Mouse (Mus musculus) liver, adult (tissue): ENCODE data around the gene Igf2bp3.

Experiments
- GATA4 ChIP-seq: IDR thresholded peaks from 2 replicates; pipeline ENCODE4 v1.6.1; 2014; ENCODE audit warnings: mild to moderate bottlenecking, low read length; ENCODE audit not compliant: insufficient replicate concordance

Igf2bp3 gene

DNA sequence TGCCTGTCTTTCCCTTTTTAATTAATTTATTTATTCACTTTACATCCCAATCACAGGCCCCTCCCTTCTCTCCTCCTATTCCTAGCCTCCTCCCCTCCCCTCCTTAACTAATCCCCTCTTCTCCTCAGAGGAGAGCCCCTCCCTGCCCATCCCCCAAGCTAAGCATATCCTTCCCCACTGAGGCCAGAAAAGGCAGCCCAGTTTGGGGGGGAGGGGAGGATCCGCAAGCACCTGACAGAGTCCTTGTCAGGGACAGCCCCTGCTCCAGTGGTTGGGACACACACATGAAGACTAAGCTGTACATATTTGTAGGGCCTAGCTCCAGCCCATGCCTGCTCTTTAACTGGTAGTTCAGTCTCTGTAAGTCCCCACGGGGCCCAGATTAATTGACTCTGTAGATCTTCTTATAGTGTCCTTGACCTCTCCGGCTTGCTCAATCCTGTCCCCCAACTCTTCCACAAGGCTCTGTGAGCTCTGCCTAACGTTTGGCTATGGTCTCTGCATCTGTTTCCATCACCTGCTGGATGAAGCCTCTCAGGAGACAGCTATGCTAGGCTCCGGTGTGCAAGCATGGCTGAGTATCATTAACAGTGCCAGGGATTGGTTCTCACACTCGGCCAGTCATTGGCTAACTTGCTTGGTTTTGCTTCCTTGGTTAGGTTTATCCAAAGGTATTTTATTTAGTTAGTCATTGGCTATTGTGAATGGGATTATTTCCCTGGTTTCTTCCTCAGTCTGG, 82.2 kb downstream of the Igf2bp3 start:
- no peak for TF ChIP-seq GATA4

- TF ChIP-seq GATA4, result no peak
These were observed 82.9 kb downstream of the Igf2bp3 start for GRCm38 (mm10) chr6:49131855-49132254.

DNA sequence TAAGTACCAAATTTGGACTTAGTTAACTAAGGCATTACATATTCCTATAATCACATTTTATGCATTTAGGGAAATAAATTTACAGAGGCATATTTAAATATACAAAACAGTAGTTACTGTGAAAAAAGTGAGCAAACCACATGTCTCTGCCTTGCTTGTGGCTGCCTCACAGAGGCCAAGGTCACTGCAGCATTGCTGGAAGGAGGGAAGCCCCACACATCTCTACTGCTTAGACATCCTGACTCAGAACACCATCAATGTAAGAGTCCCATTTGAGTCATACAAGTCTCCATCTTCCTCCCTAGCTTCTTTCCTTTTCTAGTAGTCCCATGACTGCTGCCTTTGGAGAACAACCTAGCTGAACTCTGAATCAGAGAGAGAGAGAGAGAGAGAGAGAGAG, 84.4 kb downstream of the Igf2bp3 start:
- no peak for TF ChIP-seq GATA4

DNA sequence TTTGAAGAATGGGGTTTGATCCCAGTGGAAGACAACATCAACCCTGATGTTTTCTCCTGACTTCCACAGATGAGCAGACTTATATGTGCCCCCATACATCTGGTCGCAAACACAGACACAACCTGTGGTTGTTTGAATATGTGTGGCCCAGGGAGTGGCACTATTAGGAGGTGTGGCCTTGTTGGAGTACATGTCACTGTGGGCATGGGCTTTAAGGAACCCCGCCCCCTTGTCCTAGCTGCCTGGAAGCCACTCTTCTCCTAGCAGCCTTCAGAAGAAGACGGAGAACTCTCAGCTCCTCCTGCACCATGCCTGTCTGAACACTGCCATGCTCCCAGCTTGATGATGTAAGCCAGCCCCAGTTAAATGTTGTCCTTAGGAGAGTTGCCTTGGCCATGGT, 94.4 kb downstream of the Igf2bp3 start:
- no peak for TF ChIP-seq GATA4

DNA sequence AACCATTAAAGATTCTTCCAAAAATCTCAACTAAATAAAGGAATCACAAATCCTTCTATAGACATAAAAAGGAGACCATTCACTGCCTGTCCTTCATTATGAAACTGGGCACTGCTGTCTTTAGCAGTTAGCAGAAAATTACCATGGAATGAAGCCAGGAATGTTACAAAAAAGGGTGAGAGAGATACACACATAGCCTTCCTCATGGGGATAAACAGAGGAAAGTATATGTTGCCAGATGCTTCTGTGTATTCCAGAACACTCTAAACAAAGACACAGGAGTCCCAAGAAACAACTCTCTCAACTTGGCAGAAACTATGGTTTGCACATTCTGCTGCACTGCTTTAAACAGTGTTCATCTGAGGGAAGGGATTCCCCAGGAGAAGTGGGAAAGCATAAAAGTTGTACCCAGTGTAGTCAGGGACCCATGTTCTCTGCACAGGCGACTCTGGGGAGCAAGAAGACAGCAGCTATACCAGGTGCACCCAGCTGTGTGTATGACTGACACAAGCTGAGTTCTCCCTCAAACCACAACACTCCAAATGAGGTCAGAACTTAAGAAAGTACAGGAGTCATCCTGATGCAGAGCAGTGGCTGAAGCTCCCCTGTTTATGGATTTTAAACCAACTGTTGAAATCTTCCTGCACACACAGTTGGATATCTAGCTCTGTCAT, 95.2 kb downstream of the Igf2bp3 start:
- no peak for TF ChIP-seq GATA4

- no peak for TF ChIP-seq GATA4
These were observed 96.3 kb downstream of the Igf2bp3 start for GRCm38 (mm10) chr6:49118446-49118845.

DNA sequence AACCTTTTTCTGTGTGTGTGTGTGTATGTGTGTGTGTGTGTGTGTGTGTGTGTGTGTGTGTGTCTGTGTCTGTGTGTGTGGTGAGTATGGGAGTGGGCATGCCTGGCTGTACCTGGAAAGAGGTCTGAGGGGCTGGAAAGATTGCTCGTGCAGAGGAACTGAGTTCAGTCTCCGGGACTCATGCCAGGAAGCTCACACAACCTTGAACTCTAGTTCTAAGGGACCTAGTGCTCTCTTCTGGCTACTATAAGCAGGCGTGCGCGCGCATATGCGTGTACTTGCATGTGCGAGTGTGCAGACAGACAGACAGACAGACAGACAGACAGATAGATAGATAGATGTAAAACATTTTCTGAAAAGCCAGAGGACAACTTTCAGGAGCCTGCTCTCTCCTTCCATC, 98.5 kb downstream of the Igf2bp3 start:
- TF ChIP-seq GATA4, result no peak

GRCm38 (mm10) chr6:49115550-49115949, 99.2 kb downstream of the Igf2bp3 start:
- TF ChIP-seq GATA4, result no peak

DNA sequence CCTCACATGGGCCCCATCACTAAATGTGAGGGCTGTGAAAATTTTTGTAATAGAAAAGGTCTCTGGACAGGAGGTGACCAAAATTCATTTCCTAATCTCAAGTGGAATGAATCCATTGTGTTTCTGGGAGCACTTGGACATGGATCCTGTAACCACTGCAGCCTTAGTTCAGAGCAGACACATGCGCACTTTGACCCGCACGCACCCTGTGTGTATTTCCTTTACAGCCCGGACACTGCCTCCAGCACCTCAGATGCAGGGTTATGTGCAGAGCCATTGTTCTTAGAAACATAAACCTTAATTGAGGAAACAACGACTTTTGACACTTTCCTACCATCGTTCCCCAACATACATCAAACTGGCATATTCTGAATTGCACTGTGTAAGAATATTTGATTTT, 100.3 kb downstream of the Igf2bp3 start:
- no peak for TF ChIP-seq GATA4

DNA sequence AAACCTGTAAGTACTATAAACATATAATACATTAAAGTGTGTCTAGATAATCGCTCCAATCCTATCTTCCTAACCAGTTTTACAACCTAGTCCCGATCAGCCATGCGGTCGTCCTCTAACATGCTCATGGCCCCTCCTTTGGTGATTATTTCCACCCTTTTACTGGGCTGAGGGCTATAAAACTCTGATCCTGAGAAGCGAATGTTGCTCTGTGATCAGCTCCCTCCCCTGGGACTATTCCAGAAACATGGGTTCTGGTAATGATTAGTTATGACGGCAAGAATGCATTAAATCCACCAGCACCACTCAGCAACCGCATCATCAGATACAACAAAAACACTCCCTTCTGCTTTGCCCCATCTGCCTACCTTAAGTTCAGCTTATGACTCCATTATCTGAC, 100.9 kb downstream of the Igf2bp3 start:
- no peak for TF ChIP-seq GATA4

DNA sequence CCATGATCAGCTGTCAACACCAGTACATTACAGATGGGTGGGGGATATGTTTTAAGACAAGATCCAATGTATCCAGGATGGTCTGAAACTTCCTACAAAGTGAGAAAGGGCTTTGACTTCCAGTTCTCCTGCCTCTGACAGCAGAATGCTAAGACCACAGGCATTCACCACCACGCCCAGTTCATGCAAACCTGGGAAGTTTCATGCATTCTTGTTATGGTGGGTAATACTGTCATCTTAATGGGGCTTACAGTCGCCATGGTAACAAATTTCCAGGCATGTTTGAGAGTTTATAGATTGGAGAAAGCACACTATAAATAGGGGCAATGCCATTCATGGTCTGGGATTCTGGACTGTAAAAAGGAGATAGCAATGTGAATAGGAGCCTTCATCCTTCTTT, 105.6 kb downstream of the Igf2bp3 start:
- TF ChIP-seq GATA4, result no peak

DNA sequence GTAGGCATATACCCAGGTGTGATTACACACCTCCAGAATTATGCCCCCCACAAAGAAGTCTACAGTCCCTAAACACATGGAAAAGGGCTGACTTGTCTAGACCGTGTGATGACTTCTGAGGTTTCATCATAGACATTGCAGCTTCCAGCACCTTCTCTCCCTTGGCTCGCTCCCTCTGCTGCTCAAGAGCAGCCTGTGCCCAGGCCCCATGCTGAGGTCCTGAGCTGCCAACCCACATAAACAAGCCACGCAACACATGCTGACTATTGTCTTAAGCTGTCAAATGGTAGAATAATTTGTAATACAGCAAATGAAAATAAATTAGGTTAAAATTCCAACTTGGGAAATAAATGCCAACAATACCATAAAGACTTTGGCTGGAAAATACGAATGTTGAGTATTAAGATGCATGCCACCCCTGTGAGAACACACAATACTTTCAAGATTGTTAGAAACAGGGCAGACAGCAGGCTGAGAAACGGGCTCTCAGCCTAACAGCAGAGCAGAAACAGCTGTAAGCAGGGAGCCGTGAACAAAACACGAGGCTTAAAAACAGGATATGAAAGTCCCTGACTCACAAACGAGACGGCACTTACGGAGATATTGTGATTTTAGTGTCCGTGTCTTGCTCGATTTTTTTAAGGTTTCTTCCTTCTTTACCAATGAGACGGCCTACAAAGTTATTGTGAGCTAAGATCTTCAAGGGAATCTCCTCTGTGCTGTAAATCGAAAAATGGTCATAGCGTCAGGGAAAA, 107.8 kb downstream of the Igf2bp3 start:
- TF ChIP-seq GATA4, result no peak

DNA sequence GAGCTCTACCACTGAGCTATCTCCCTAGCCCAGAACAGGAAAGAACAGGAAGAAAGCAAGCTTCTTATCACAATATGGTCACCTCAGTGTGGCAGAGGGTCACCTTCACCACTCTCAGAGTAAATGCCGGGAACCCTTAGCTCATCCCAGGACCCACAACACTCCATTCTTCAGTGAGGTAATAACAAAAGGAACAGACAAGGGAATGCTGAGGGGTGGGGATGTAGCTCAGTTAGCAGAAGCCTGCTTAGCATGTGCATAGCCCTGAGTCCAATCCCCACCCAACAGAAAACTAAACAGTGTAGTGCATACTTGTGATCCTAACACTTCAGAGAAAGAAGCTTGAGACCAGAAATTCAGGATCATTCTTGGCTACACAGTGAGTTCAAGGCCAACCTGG, 115.7 kb downstream of the Igf2bp3 start:
- TF ChIP-seq GATA4, result no peak

- TF ChIP-seq GATA4, result no peak
These were observed 117.1 kb downstream of the Igf2bp3 start for GRCm38 (mm10) chr6:49097596-49098110.

DNA sequence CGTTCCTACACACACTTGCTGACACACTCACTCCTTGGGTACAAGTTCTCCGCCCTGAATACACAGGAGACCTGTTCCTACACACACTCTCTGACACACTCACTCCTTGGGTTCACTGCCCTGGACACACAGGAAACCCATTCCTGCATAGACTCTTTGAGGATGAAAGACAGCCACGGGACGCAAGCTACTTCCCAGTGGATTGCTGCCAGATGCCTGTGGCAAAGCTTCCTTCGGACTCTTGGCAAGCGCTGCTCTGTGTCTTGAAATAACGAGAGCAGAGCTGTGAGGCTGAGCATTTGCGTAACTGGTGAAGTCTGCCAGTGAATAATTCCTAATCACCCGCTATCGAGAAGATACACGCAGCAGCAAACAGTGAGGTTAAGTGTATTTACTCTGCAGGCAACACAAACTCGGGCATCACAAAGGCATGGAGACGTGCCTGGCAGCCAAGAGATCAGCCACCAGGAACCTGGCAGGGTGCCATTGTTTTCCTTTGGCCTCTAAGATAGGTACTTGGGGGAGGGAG, 117.8 kb downstream of the Igf2bp3 start:
- TF ChIP-seq GATA4, result peak; percentile 67; the same call in 1 of the 2 replicates

GRCm38 (mm10) chr6:49096421-49096820, 118.3 kb downstream of the Igf2bp3 start:
- no peak for TF ChIP-seq GATA4

DNA sequence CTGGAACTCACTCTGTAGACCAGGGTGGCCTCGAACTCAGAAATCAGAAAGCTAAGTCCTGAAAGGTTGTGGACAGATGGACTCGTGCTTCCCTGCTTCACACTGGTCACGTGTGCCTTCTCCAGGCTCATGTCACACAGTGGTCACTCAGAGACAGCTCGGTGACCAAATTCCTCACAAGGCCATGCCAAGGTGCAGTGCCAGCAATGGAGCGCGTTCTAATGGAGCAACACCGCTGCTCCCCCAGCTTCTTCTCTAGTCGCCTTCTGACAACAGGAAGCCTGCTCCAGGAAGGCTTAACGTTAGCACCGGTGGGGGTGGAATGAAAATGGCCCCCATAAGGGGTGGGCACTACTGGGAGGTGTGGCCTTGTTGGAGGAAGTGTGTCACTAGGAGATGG, 119.8 kb downstream of the Igf2bp3 start:
- no peak for TF ChIP-seq GATA4
